Mouse (Mus musculus) lung, postnatal 0 days (tissue): Measurements from ENCODE around the gene Cd72.

Source experiments
- CTCF ChIP-seq: IDR thresholded peaks from 2 replicates; pipeline ENCODE4 v1.5.1; 2016; ENCODE audit warnings: antibody characterized with exemption, mild to moderate bottlenecking
- EP300 ChIP-seq: IDR thresholded peaks from 2 replicates; pipeline ENCODE4 v1.6.1; 2016; ENCODE audit warnings: antibody characterized with exemption, mild to moderate bottlenecking, control low read depth

DNA sequence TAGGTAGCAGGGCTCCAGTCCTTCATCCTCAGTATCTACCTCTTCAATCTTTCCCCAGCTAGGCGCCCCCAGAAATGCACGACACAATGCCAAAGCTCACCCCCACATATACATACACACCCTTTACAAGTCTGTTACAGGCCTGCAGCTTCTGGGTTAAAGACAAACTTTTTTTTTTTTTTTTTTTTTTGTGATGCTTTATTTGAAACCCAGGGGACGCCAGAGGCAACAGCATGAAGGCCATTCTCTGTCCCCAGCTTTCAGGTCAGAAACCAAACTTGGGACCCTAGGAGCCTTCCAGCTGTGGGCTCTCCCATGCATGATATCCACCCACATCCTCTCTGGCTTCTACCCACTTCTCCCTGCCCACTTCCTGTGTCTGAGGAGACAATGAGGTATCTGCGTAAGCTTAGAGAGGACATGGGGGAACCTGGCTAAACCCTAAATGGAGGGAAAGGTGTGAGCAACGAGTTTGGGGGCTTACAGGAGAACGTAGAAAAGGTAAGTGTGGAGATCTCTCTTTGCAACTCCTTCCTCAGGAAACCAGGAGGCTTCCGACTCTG lies 27.5 kb upstream of the Cd72 start:
- no peak for TF ChIP-seq CTCF
- no peak for TF ChIP-seq EP300
